Mouse (Mus musculus) bone marrow macrophage, adult 2 months (primary cell): Measurements from ENCODE around the gene Rgl2. TPM values are rescaled to one million over a fixed set of nuclear protein-coding genes. Genes with fewer than 3 reads are reported as not detected.

Experiments
- H3K27ac ChIP-seq: 2 replicates; pipeline ENCODE4 v1.5.1; 2012; ENCODE audit warnings: low read depth, low read length; ENCODE audit not compliant: insufficient read depth
- H3K4me1 ChIP-seq: 2 replicates; pipeline ENCODE4 v1.6.1; 2012; ENCODE audit warnings: low read length; ENCODE audit not compliant: control insufficient read depth, insufficient read depth
- H3K4me3 ChIP-seq: 2 replicates; pipeline ENCODE4 v1.5.1; 2012; ENCODE audit warnings: mild to moderate bottlenecking, low read length, moderate library complexity; ENCODE audit not compliant: insufficient read depth
- CTCF ChIP-seq: IDR thresholded peaks from 2 replicates; pipeline ENCODE4 v1.5.1; 2012; ENCODE audit warnings: low read depth, mild to moderate bottlenecking, low read length, moderate library complexity
- POLR2A ChIP-seq: IDR thresholded peaks from 2 replicates; pipeline ENCODE4 v1.6.1; 2012; ENCODE audit warnings: mild to moderate bottlenecking, low read depth, low read length, borderline replicate concordance
- polyA plus RNA-seq: library from polyadenylated mRNA; stranded (reverse); fragments of >200 nt; gene quantifications from 2 replicates; pipeline ENCODE4 v1.2.4, GENCODE M21; 2012; ENCODE audit not compliant: missing spikeins, insufficient read depth, insufficient read length

Rgl2 gene
- polyA plus RNA-seq, 1 experiment, result 209 TPM

GRCm38 (mm10) chr17:33954646-33955554 lies 25.6 kb downstream of the Rgl2 start:
- Histone ChIP-seq H3K4me1 (peaks cover 10% of the 10 kb centered on the region; the same call in 1 of the 2 replicates), H3K27ac (peak overlapping the region; percentile 85), H3K4me3 (peak overlapping the region; percentile 93)
- TF ChIP-seq POLR2A (no peak; the same call in 1 of the 2 replicates), CTCF (no peak)

- H3K4me1 ChIP-seq, result peaks cover 5% of the 10 kb centered on the region; the same call in 1 of the 2 replicates
- TF ChIP-seq CTCF, result no peak
- TF ChIP-seq POLR2A, result peak; percentile 78; the same call in 1 of the 2 replicates
Observed at GRCm38 (mm10) chr17:33955555-33956214, 26.3 kb downstream of the Rgl2 start, which contains the start of the genes Vps52 and Rps18. Gene Vps52 (plus strand): TSS chr17:33955812. Gene Rps18 (minus strand): TSS chr17:33956001.

GRCm38 (mm10) chr17:33956336-33956735 lies 27.0 kb downstream of the Rgl2 start:
- Histone ChIP-seq H3K4me3 (peak overlapping the region; percentile 84), H3K27ac (peak overlapping the region; percentile 92; the same call in 1 of the 2 replicates), H3K4me1 (peaks cover 4% of the 10 kb centered on the region; the same call in 1 of the 2 replicates)
- TF ChIP-seq CTCF (no peak), POLR2A (no peak)

More at GRCm38 (mm10) chr17:33955555-33956214, 26.3 kb downstream of the Rgl2 start, which contains the start of the genes Vps52 and Rps18:
- Histone ChIP-seq H3K27ac (peak within 1 kb of the TSS; percentile 92), H3K4me3 (peak within 1 kb of the TSS; percentile 93)

- Histone ChIP-seq H3K4me1 (peaks cover 4% of the 10 kb centered on the region; the same call in 1 of the 2 replicates), H3K4me3 (no peak overlapping the region), H3K27ac (no peak overlapping the region)
- TF ChIP-seq CTCF (no peak), POLR2A (no peak)
Observed at GRCm38 (mm10) chr17:33957493-33957892, 28.1 kb downstream of the Rgl2 start.

DNA sequence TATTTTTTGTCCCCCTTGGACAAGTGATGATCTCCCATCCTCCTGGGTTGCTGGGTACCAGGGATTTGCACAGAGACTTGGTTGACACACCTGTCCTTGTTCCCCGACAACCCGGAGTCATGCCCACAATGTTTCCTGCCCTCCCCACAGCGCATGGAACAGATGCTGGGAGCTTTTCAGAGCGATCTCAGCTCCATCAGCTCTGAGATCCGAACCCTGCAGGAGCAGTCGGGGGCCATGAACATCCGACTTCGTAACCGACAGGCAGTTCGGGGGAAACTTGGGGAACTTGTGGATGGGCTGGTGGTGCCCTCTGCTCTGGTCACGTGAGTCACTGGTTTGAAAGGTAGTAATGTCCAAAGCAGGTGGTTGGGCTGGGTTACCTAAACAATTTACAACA lies 29.1 kb downstream of the Rgl2 start:
- no peak overlapping the region for H3K27ac ChIP-seq

GRCm38 (mm10) chr17:33959135-33959534 lies 29.8 kb downstream of the Rgl2 start:
- Histone ChIP-seq H3K4me1 (no peaks in the 10 kb centered on the region), H3K4me3 (no peak overlapping the region), H3K27ac (no peak overlapping the region)
- TF ChIP-seq CTCF, result no peak
- no peak for TF ChIP-seq POLR2A

More for the DNA sequence above, 29.1 kb downstream of the Rgl2 start:
- Histone ChIP-seq H3K4me3 (no peak overlapping the region), H3K4me1 (peaks cover 2% of the 10 kb centered on the region; the same call in 1 of the 2 replicates)
- TF ChIP-seq POLR2A, result no peak
- TF ChIP-seq CTCF, result no peak

DNA sequence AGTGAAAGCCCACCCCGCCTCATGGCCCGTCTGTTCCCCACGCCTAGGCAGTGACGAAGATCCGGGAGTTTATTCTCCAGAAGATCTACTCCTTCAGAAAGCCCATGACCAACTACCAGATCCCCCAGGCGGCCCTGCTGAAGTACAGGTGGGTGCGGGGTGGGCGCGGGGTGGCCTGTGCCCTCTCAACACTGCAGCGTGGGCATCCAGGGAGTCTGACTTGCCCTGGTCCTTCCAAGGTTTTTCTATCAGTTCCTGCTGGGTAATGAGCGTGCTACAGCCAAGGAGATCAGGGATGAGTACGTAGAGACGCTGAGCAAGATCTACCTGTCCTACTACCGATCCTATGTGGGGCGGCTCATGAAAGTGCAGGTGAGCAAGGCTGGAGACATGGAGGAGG lies 30.6 kb downstream of the Rgl2 start:
- Histone ChIP-seq H3K4me3 (no peak overlapping the region), H3K4me1 (no peaks in the 10 kb centered on the region), H3K27ac (no peak overlapping the region)
- TF ChIP-seq CTCF, result no peak
- no peak for TF ChIP-seq POLR2A

- H3K4me1 ChIP-seq, result no peaks in the 10 kb centered on the region
- H3K27ac ChIP-seq, result no peak overlapping the region
- no peak overlapping the region for H3K4me3 ChIP-seq
- TF ChIP-seq POLR2A (no peak), CTCF (no peak)
Observed at GRCm38 (mm10) chr17:33962876-33963275, 33.5 kb downstream of the Rgl2 start.

- H3K4me1 ChIP-seq, result 0 out of 2 replicates have a peak, but pooled peaks cover 2% of the 10 kb centered on the region
- no peak for TF ChIP-seq POLR2A
- no peak for TF ChIP-seq CTCF
- H3K4me3 ChIP-seq, result no peak overlapping the region
- no peak overlapping the region for H3K27ac ChIP-seq
Observed at GRCm38 (mm10) chr17:33965082-33965845, 35.9 kb downstream of the Rgl2 start.
